Mouse (Mus musculus): ENCODE measurements around the gene Map2k7. TPM values are rescaled to one million over a fixed set of nuclear protein-coding genes. Genes with fewer than 3 reads are reported as not detected.

Gene Map2k7
- 100 to 1,000 TPM; 131 to 134 TPM for total RNA-seq (2023)

DNA sequence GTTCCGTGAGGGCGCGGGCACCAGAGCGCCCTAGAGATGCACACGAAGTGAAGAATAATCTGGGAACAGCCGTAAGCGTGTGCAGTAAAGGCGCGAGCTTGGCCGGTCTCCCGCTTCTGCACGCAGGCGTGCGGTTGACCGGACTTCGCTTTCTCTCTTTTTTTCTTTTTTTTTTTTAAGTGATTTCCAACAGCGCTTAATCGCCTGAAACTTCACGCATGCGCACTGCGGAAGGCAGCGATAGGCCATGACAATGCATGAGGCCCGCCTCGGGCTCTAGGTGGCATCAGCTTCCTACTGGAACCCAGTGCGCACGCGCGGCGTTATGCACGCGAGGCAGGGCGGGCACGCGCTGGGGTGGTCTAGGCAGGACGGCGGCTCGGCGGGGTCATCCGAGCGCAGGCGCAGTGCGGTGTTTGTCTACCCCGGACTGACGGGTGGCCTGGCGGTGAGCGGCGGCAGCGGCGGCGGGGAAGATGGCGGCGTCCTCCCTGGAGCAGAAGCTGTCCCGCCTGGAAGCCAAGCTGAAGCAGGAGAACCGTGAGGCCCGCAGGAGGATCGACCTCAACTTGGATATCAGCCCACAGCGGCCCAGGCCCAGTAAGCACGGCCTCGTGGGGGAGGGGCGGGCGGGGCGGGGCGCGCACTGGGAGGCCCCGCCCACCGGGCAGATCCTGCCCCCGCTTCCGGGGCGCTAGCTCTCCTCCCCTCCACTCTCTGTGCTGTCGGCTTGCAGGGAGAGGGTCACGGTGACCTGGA, at the start of gene Map2k7, which contains the start of gene Gm49320:
Gene Map2k7 (plus strand): TSS at position 307 of the 759 bp plus-strand sequence.
Gene Gm49320 (plus strand): TSS at position 432 of the 759 bp plus-strand sequence.

GRCm38 (mm10) chr8:4216791-4217621, 21.5 kb upstream of the Map2k7 start, which contains the start of gene Prr36:
Prr36 (minus strand) TSS chr8:4217459.

DNA sequence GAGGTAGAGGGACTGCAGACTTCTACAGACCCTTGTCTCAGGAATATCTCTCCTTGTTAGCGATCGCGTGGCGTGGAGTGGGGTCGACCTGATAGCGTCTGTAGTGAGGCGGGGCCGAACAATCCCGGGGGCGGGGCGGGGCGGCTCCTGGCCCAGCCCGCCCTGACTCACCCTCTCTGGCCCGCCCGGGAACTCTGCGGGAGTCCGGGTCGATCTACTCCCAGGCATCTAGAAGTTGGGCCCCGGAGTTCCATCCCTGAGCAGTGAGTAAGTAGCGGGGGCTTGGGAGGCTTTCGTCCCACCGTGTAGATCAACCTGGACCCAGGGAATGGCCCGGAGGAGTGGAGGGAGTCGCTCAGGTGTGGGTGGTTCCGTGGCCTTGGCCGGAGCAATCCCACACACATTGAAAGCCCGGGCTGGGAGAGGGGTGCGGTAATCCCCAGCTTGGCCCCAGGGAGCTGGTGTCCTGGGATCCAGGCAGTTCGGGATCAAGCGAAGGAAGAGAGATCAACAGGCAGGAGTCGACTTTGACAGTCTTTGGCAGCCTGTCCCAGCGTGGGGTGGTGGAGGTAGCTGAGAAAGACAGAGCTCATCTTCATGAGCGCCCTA, 11.7 kb upstream of the Map2k7 start, which contains the start of gene Lrrc8e:
Gene Lrrc8e (plus strand): TSS at position 89 of the 609 bp plus-strand sequence.

DNA sequence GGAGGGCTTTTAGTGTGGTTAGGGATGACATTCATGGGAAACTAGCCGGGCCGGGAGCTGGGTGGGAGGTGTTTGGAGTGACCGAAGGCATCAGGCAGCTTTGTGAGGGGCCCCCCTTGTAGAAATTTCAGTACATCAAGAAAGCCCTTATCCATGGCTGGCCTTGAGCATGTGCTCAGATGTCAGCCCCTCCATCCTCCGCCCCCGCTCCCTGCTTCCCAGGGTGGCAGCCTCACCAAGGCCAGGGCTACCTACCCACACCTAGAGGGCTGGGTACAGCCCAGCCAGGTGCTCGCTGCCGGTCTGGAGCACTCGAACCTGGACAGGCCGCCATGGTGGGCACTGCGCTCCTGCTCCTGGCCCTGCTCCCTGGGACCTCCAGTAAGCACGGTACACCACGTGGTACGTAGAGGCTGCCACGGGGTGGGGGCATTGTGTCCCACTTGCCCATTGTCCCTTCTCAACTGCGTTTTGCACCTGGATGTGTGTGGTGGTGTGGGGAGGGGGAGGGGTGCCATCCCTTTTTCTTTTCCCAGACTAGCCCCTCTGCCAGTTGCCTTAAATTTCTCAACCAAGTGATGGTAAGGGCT, 9.5 kb downstream of the Map2k7 start, which contains the start of gene Tgfbr3l:
Gene Tgfbr3l (plus strand): TSS at position 264 of the 590 bp plus-strand sequence.

GRCm38 (mm10) chr8:4252934-4253841, 14.6 kb downstream of the Map2k7 start, which contains the start of gene Snapc2:
Snapc2 (plus strand) TSS chr8:4253080.

DNA sequence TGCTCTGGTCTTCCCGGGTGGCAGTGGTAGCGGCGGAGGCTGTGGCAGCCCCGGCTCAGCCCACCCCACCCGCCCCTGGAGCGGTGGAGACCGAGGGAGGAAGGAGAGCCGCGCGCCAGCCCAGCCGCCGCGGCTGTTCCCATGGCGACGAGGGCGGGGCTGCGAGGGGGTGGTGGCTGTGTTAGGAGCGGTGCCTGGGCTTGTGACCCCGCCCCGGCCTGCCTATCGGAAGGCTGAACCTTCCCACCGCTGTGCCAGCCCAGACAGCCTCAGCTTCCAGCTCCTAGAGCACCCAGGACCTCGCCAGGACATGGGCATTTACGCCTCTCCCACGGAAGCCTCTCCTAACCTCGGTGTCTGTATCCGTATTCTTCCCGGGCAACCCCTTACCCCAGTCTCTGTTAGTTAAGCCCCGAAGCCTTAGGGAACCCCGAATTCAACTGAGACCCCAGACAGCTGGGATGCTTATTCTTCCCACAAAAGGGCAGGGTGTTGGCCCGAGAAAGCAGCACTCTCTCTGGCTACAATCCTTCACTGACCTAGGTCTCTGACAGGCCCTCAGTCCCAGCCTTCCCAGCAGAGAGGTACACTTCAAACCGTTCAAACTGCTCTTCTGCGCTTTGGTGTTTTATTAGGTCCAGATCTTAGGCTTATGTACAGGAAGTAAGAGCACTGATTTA, 20.7 kb downstream of the Map2k7 start, which contains the start of gene Ctxn1:
Gene Ctxn1 (minus strand): TSS at position 150 of the 680 bp plus-strand sequence.

GRCm38 (mm10) chr8:4275275-4276110, 37.0 kb downstream of the Map2k7 start, which contains the start of gene Timm44:
Timm44 (minus strand) TSS chr8:4275913.

Other genes with a start within 250 kb of the Map2k7 start
- gene Cd209f, start 132.9 kb upstream of the Map2k7 start, total RNA-seq (2023), result not detected
- not detected for gene Cd209g, start 104.6 kb upstream of the Map2k7 start, total RNA-seq (2023)
- gene Evi5l, start 72.2 kb upstream of the Map2k7 start, total RNA-seq (2023), result 10 to 100 TPM; 20.4 to 25.1 TPM
- gene Prr36, start 21.3 kb upstream of the Map2k7 start, total RNA-seq (2023), result under 1 TPM; 0.15 to 0.38 TPM
- not detected for gene Lrrc8e, start 11.9 kb upstream of the Map2k7 start, total RNA-seq (2023)
- gene Gm49320, start 125 bp downstream of the Map2k7 start, total RNA-seq (2023), result 1 to 10 TPM in 1 of 2 experiments, not detected in 1; 3.9 TPM
- gene Tgfbr3l, start 9.5 kb downstream of the Map2k7 start, total RNA-seq (2023), result 10 to 100 TPM; 36.5 to 43.9 TPM
- gene Snapc2, start 14.3 kb downstream of the Map2k7 start, total RNA-seq (2023), result 10 to 100 TPM; 17.9 to 20.3 TPM
- 1 to 10 TPM; 1.6 to 3.1 TPM for gene Ctxn1, start 20.5 kb downstream of the Map2k7 start, total RNA-seq (2023)
- gene Timm44, start 37.2 kb downstream of the Map2k7 start, total RNA-seq (2023), result 10 to 100 TPM; 70.9 to 83.2 TPM
- 10 to 100 TPM; 25.5 to 25.8 TPM for gene Ccl25, start 86.5 kb downstream of the Map2k7 start, total RNA-seq (2023)
- 100 to 1,000 TPM; 101 to 106 TPM for gene Elavl1, start 86.7 kb downstream of the Map2k7 start, total RNA-seq (2023)